Mouse (Mus musculus) neutrophil, adult 59 days (primary cell): ENCODE data around the gene Adcyap1r1. TPM values are rescaled to one million over a fixed set of nuclear protein-coding genes. Genes with fewer than 3 reads are reported as not detected.

ENCODE experiments used
- total RNA-seq, 2 experiments: library from RNA; stranded (reverse); gene quantifications; 1 replicate in 1 of 2; 2 replicates in 1 of 2; pipeline ENCODE4 v1.2.4; 2023

Adcyap1r1 gene
- total RNA-seq, result under 1 TPM in 1 of 2 experiments, not detected in 1; 0.31 TPM

GRCm38 (mm10) chr6:55451771-55452371, at the start of gene Adcyap1r1:
Adcyap1r1 (plus strand) TSS chr6:55451978.

Other genes with a start within 250 kb of the Adcyap1r1 start
- 1 to 10 TPM in 1 of 2 experiments, under 1 TPM in 1; 0.42 to 1.2 TPM for gene Mindy4, start 248.6 kb upstream of the Adcyap1r1 start, total RNA-seq
- 10 to 100 TPM; 19.5 to 76.9 TPM for gene Aqp1, start 115.5 kb upstream of the Adcyap1r1 start, total RNA-seq
- not detected for gene Ghrhr, start 75.7 kb upstream of the Adcyap1r1 start, total RNA-seq
- gene Neurod6, start 229.3 kb downstream of the Adcyap1r1 start, total RNA-seq, result not detected